Mouse (Mus musculus) bone marrow, adult 2 months (tissue): ENCODE data around the gene Jade1.

Source experiments
- CTCF ChIP-seq: fragments of 200-500 bp; IDR thresholded peaks from 2 replicates; pipeline ENCODE4 v1.5.1; 2011; ENCODE audit warnings: low read length, control low read depth; ENCODE audit not compliant: control insufficient read depth, insufficient read depth
- POLR2A ChIP-seq: fragments of 200-500 bp; IDR thresholded peaks from 2 replicates; pipeline ENCODE4 v1.6.1; 2011; ENCODE audit warnings: low read depth, mild to moderate bottlenecking, control low read depth, low read length, borderline replicate concordance; ENCODE audit not compliant: control insufficient read depth

DNA sequence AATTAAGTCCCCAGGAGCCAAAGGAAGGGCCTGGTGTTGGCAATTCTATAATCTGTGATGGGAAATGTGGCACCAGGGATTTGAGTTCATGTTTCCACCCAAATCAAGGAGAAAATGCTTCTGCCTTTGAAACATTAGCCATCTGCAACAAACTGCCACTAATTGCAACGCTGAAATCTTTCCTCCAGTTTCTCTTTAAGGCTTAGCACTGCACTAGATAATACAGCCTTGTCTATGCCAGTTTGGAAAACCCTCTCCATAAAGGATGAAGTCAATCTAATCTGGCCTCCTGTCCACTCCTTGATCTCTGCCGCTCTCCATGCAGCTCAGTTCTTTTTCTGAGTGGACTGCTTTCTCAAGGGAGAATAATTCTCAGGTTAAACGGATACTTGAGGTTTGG lies 62.5 kb downstream of the Jade1 start:
- TF ChIP-seq CTCF (no peak), POLR2A (no peak)
